Mouse (Mus musculus): ENCODE data around the gene Eefsec. TPM values are rescaled to one million over a fixed set of nuclear protein-coding genes. Genes with fewer than 3 reads are reported as not detected.
A peak's percentile ranks its signal among the peaks of the same experiment; 100 is the strongest.

The Eefsec gene
- polyA plus RNA-seq, 1 experiment from 2014 or later = 26.3 TPM

DNA sequence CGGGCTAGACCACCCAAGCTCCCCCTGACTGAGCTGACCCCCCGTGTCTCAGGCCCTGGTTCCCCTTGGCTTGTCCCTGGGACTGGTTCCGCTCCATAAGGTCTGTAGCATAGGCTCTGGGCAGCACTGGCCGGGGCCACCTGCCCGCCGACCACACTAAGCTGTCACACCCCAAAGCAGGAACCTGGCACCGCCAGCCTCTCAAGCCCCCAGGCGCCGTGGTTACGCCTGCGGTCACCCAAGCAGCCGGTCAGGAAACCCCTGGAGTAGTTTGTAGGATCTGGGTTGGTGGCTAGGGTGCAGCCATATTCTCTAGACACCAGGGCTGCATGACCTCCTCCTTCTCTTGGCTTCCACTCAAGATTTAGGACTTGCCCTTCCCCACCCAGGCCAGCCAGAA lies 217.1 kb downstream of the Eefsec start:
- ATAC-seq = no peak
- Histone ChIP-seq H3K4me3 (ENCODE audit: low read depth, low read length) (no peak overlapping the region), H3K9me3 (replicated peaks; ENCODE audit: control insufficient read depth, low read length, poor library complexity, severe bottlenecking) (no peaks in the 10 kb centered on the region), H3K4me2 (ENCODE audit: low read length) (no peak overlapping the region), H3K9ac (ENCODE audit: low read depth, low read length) (no peak overlapping the region), H3K36me3 (ENCODE audit: control insufficient read depth, insufficient read depth, low read length) (no peaks in the 10 kb centered on the region), H3K27me3 (ENCODE audit: control insufficient read depth, insufficient read depth, low read depth, low read length) (peaks cover 3% of the 10 kb centered on the region; the same call in 1 of the 2 replicates), H3K27ac (ENCODE audit: low read length) (no peak overlapping the region), H3K4me1 (ENCODE audit: control insufficient read depth, insufficient read depth, low read length) (peaks cover 3% of the 10 kb centered on the region; the same call in 1 of the 2 replicates)
- WGBS = 84% methylated on average over 12 of the region's 12 CpGs

DNA sequence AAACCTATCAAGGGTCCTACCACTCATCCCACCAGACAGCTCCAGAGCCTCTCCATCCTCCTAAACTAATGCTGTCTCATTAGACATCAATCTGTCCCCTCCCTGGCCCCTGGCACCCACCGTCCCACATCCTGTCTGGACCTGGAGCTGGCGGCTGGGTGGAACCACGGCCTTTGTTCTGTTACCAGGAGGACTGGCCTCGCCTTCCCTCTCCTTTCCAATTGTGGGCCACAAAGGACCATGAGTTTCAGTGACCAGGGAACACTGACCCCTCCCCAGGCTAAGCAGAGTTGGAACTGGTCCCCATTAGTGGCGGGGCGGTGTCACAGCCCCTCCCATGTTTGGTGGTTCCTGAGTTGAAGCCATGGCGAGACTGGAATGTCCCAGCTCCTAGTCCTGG lies 218.8 kb downstream of the Eefsec start:
- no peak overlapping the region for H3K4me2 ChIP-seq (ENCODE audit: low read length)
- H3K36me3 ChIP-seq (ENCODE audit: control insufficient read depth, insufficient read depth, low read length) = no peaks in the 10 kb centered on the region
- no peak overlapping the region for H3K27ac ChIP-seq (ENCODE audit: low read length)
- H3K4me3 ChIP-seq (ENCODE audit: low read depth, low read length) = no peak overlapping the region
- no peak overlapping the region for H3K9ac ChIP-seq (ENCODE audit: low read depth, low read length)
- no peaks in the 10 kb centered on the region for H3K27me3 ChIP-seq (ENCODE audit: control insufficient read depth, insufficient read depth, low read depth, low read length)
- peaks cover 3% of the 10 kb centered on the region; the same call in 1 of the 2 replicates for H3K4me1 ChIP-seq (ENCODE audit: control insufficient read depth, insufficient read depth, low read length)
- H3K9me3 ChIP-seq (replicated peaks; ENCODE audit: control insufficient read depth, low read length, poor library complexity, severe bottlenecking) = no peaks in the 10 kb centered on the region; the same call in 1 of the 2 replicates
- 72% methylated on average over 7 of the region's 7 CpGs for WGBS
- no peak for ATAC-seq

DNA sequence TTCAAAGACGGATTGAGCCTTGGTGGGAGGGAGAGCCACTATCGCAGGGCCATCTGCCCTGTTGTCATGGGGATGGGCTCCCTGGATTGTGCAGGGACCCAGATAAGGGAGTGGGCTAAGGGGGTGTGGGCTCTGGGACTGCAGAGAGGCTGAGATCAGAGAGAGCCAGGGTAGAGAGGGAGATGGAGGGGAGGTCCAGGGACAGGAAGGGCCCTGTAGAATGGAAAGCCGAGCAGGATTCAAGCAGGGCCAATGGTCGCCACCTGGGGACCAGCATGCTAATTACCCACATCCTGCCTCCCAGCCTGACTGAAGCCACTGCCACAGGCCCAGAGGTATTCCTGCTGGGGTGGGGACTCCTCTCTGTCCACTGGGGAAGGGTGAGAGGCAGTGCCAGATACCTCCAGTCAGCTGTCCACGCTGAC lies 219.8 kb downstream of the Eefsec start:
- Histone ChIP-seq H3K9ac (ENCODE audit: low read depth, low read length) (no peak overlapping the region), H3K27ac (ENCODE audit: low read length) (no peak overlapping the region), H3K4me3 (ENCODE audit: low read depth, low read length) (no peak overlapping the region), H3K36me3 (ENCODE audit: control insufficient read depth, insufficient read depth, low read length) (no peaks in the 10 kb centered on the region), H3K9me3 (replicated peaks; ENCODE audit: control insufficient read depth, low read length, poor library complexity, severe bottlenecking) (no peaks in the 10 kb centered on the region; the same call in 1 of the 2 replicates), H3K4me1 (ENCODE audit: control insufficient read depth, insufficient read depth, low read length) (peaks cover 3% of the 10 kb centered on the region; the same call in 1 of the 2 replicates), H3K27me3 (ENCODE audit: control insufficient read depth, insufficient read depth, low read depth, low read length) (no peaks in the 10 kb centered on the region), H3K4me2 (ENCODE audit: low read length) (no peak overlapping the region)
- 10% methylated on average over 5 of the region's 5 CpGs for WGBS
- peak; percentile 62 for ATAC-seq

DNA sequence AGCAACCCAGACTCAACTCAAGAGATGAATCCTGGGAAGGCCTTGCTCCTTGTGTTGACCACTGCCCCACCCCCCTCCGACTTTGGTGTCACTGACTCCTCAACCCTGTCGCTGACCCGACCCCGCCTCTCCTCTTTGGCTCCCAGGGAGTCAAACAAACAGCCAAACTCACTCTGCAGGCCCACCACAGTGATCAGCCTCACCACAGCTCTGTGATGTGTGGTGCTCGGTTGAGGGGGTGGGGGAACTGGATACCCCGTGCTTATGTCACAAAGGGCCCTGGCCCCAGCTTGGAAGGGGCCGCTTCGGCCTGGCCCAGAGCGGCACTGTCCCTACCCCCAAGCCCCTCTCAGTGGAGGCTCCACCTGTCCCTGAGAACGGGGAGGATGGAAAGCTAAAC lies 224.4 kb downstream of the Eefsec start, which contains the start of gene Dnajb8:
Gene Dnajb8 (plus strand): TSS at position 301 of the 400 bp plus-strand sequence.
- 48% methylated on average over 9 of the region's 10 CpGs for WGBS
- Histone ChIP-seq H3K36me3 (ENCODE audit: control insufficient read depth, insufficient read depth, low read length) (no peaks in the 10 kb centered on the region), H3K27me3 (ENCODE audit: control insufficient read depth, insufficient read depth, low read depth, low read length) (no peaks in the 10 kb centered on the region), H3K9ac (ENCODE audit: low read depth, low read length) (no peak within 1 kb of the TSS), H3K4me3 (ENCODE audit: low read depth, low read length) (no peak within 1 kb of the TSS), H3K9me3 (replicated peaks; ENCODE audit: control insufficient read depth, low read length, poor library complexity, severe bottlenecking) (no peaks in the 10 kb centered on the region; the same call in 1 of the 2 replicates), H3K27ac (ENCODE audit: low read length) (no peak within 1 kb of the TSS), H3K4me1 (ENCODE audit: control insufficient read depth, insufficient read depth, low read length) (peaks cover 3% of the 10 kb centered on the region; the same call in 1 of the 2 replicates), H3K4me2 (ENCODE audit: low read length) (no peak within 1 kb of the TSS)
- no peak for ATAC-seq

- WGBS = 10% methylated on average over 4 of the region's 4 CpGs
- H3K4me3 ChIP-seq (ENCODE audit: low read depth, low read length) = no peak overlapping the region
- no peaks in the 10 kb centered on the region for H3K36me3 ChIP-seq (ENCODE audit: control insufficient read depth, insufficient read depth, low read length)
- no peaks in the 10 kb centered on the region for H3K4me1 ChIP-seq (ENCODE audit: control insufficient read depth, insufficient read depth, low read length)
- no peaks in the 10 kb centered on the region for H3K27me3 ChIP-seq (ENCODE audit: control insufficient read depth, insufficient read depth, low read depth, low read length)
- H3K27ac ChIP-seq (ENCODE audit: low read length) = no peak overlapping the region
- H3K9ac ChIP-seq (ENCODE audit: low read depth, low read length) = no peak overlapping the region
- H3K9me3 ChIP-seq (replicated peaks; ENCODE audit: control insufficient read depth, low read length, poor library complexity, severe bottlenecking) = no peaks in the 10 kb centered on the region; the same call in 1 of the 2 replicates
- no peak overlapping the region for H3K4me2 ChIP-seq (ENCODE audit: low read length)
- no peak for ATAC-seq
These were observed 227.2 kb downstream of the Eefsec start for GRCm38 (mm10) chr6:88219094-88219493.

DNA sequence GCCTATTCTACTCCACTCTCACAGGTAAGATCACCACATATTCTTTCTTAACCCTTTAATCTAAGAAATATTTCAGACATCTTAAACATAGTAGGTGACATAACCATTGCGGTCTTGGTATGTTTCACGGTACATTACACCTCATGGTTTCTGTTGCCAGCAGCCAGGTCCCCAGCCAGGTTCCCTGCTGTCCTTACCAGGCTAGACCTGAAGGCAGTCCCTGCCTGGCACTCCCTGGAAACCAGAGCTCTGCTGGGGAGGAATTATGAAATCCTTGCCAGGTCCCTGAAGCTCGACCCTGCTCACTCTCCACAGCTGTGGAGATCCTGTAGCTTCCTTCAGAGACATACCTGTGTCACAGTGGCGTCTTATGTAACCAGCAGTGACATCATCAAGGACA lies 230.1 kb downstream of the Eefsec start:
- ATAC-seq = no peak
- Histone ChIP-seq H3K36me3 (ENCODE audit: control insufficient read depth, insufficient read depth, low read length) (no peaks in the 10 kb centered on the region), H3K4me1 (ENCODE audit: control insufficient read depth, insufficient read depth, low read length) (no peaks in the 10 kb centered on the region), H3K27ac (ENCODE audit: low read length) (no peak overlapping the region), H3K27me3 (ENCODE audit: control insufficient read depth, insufficient read depth, low read depth, low read length) (no peaks in the 10 kb centered on the region), H3K9ac (ENCODE audit: low read depth, low read length) (no peak overlapping the region), H3K9me3 (replicated peaks; ENCODE audit: control insufficient read depth, low read length, poor library complexity, severe bottlenecking) (no peaks in the 10 kb centered on the region), H3K4me2 (ENCODE audit: low read length) (no peak overlapping the region), H3K4me3 (ENCODE audit: low read depth, low read length) (no peak overlapping the region)
- 82% methylated on average over 4 of the region's 4 CpGs for WGBS

- WGBS = 51% methylated on average over 6 of the region's 6 CpGs
- Histone ChIP-seq H3K4me3 (ENCODE audit: low read depth, low read length) (no peak overlapping the region), H3K4me1 (ENCODE audit: control insufficient read depth, insufficient read depth, low read length) (no peaks in the 10 kb centered on the region), H3K9me3 (replicated peaks; ENCODE audit: control insufficient read depth, low read length, poor library complexity, severe bottlenecking) (no peaks in the 10 kb centered on the region), H3K36me3 (ENCODE audit: control insufficient read depth, insufficient read depth, low read length) (no peaks in the 10 kb centered on the region), H3K4me2 (ENCODE audit: low read length) (no peak overlapping the region), H3K27ac (ENCODE audit: low read length) (no peak overlapping the region), H3K27me3 (ENCODE audit: control insufficient read depth, insufficient read depth, low read depth, low read length) (no peaks in the 10 kb centered on the region), H3K9ac (ENCODE audit: low read depth, low read length) (no peak overlapping the region)
- no peak for ATAC-seq
These were observed 230.5 kb downstream of the Eefsec start for GRCm38 (mm10) chr6:88215797-88216196.

DNA sequence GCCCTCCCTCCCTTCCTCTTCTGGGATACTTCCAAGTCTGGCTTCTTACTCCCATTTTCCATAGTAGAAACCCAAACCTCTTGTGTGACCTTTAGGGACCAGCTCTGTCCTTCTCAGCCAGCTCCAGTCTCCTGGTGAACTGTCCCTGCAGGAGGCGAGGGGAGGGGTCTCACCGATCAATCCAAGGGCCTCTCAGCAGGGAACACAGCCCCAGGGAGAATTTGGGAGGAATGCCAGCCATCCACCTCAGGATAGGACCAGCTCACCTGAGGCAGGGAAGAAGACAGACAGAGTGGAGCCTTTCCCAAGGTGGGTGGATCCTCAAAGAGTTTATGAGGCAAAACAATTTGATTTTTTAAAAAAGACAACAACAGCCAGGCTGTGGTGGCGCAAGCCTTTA lies 236.2 kb downstream of the Eefsec start:
- no peak overlapping the region for H3K4me2 ChIP-seq (ENCODE audit: low read length)
- no peak overlapping the region for H3K4me3 ChIP-seq (ENCODE audit: low read depth, low read length)
- ATAC-seq = no peak
- H3K36me3 ChIP-seq (ENCODE audit: control insufficient read depth, insufficient read depth, low read length) = no peaks in the 10 kb centered on the region
- H3K9ac ChIP-seq (ENCODE audit: low read depth, low read length) = no peak overlapping the region
- no peak overlapping the region for H3K27ac ChIP-seq (ENCODE audit: low read length)
- peaks cover 28% of the 10 kb centered on the region for H3K27me3 ChIP-seq (ENCODE audit: control insufficient read depth, insufficient read depth, low read depth, low read length)
- no peaks in the 10 kb centered on the region for H3K9me3 ChIP-seq (replicated peaks; ENCODE audit: control insufficient read depth, low read length, poor library complexity, severe bottlenecking)
- 63% methylated on average over 3 of the region's 3 CpGs for WGBS
- H3K4me1 ChIP-seq (ENCODE audit: control insufficient read depth, insufficient read depth, low read length) = no peaks in the 10 kb centered on the region

DNA sequence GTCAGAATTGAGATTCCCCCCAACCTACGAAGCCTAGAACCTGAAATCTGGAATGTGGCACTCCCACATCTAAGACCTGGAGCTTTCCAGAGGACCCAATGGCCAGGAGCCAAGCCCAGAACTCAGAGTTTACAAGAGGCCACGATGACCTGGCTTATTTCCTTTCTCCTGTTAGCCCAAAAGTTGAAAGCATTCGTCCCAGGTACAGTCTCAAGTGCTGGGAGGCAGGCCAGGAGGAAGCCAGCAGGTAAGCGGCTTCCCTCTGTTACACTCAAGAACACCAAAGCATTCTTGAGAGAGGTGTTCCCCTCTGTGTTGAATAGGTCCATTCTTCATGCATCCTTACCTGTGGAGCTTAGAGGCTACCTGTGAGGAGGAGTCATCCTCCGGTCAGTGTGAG lies 236.9 kb downstream of the Eefsec start:
- no peak overlapping the region for H3K4me3 ChIP-seq (ENCODE audit: low read depth, low read length)
- H3K4me1 ChIP-seq (ENCODE audit: control insufficient read depth, insufficient read depth, low read length) = no peaks in the 10 kb centered on the region
- H3K36me3 ChIP-seq (ENCODE audit: control insufficient read depth, insufficient read depth, low read length) = no peaks in the 10 kb centered on the region
- no peak overlapping the region for H3K27ac ChIP-seq (ENCODE audit: low read length)
- ATAC-seq = no peak
- H3K4me2 ChIP-seq (ENCODE audit: low read length) = no peak overlapping the region
- WGBS = 81% methylated on average over 5 of the region's 5 CpGs
- no peak overlapping the region for H3K9ac ChIP-seq (ENCODE audit: low read depth, low read length)
- H3K27me3 ChIP-seq (ENCODE audit: control insufficient read depth, insufficient read depth, low read depth, low read length) = peaks cover 35% of the 10 kb centered on the region
- H3K9me3 ChIP-seq (replicated peaks; ENCODE audit: control insufficient read depth, low read length, poor library complexity, severe bottlenecking) = no peaks in the 10 kb centered on the region
